Mouse (Mus musculus) thymus, postnatal 36 days (tissue): ENCODE results near the gene Ugt1a5.

ENCODE experiments used
- DNase-seq, 2 experiments: peaks; one replicate each; pipeline ENCODE4 v3.0.0; 2022; ENCODE audit warnings: mixed read lengths in 2 of 2

Gene Ugt1a5

DNA sequence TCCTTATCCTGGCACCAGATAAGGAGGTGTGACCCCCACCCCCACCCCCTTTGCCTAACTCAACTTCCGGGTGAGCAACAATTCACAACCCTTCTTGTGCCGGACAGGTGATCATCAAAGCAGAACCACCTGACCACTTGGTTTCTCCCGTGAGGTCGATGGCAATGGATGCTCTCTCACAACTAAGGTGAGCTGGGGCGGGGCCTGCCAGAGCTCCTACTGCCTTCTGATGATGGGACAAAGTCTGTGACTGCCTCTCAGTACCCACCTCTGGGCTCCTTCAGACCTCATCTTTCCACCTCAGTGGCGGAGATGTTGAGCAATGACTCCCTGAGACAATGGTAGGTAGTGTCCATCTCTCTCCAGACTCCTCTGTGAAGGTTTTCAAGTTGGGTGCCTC lies 80.1 kb downstream of the Ugt1a5 start:
- DNase-seq, result no peak

DNA sequence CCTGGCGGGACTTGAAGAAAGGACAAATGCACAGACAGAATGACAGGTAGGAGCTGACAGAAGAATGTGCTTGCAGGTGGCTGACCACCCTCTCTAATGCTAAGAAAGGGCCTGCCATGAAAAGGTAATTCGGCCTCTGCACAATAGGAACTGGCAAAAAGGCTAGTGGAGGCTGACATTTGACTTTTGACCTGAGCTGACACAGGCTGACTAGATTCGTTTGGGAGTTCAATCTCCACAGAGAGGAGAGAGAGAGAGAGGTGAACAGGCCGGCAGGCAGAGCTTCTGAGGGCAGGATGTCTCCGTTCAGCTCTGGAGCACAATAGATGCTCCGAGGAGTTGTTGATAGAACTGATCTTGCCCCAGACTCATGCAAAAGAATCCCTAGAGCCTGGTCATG lies 80.6 kb downstream of the Ugt1a5 start:
- DNase-seq, result no peak

DNA sequence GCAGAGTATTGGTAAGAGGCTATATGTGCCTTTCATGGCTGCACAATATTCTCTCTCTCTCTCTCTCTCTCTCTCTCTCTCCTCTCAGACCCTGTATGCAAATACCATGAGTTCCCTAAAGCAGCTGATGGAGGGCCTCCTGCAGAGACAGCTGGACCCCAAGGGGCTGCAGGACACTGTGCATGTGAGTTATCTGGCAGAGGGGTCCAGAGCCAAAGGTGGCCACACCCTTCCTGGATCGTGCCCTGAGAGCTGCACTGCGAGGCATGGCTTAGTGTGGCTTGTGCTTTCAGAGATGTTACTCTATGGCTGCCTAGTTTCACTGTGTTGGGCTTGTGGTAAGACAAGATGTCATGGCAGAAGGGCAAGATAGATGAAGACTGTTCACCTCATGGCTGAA lies 81.8 kb downstream of the Ugt1a5 start:
- DNase-seq, result no peak

DNA sequence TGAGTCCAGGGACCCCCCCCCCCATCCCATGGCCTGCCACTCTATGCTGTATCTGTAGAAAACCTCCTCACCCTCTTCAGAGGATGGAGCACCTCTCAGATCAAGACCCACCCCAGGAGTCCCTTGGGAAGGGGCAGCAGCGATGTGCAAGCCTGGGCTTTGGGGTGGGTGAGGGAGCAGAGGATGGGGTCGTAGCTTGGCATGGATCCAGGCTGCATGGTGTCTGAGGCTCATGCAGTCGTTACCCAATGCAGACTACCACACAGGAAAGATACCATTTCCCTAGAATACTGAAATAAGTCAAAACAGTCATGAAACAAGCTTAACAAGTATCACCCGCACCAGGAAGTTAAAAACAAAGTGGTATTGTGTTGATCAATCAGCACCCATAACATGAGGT lies 82.8 kb downstream of the Ugt1a5 start:
- DNase-seq, result no peak

DNA sequence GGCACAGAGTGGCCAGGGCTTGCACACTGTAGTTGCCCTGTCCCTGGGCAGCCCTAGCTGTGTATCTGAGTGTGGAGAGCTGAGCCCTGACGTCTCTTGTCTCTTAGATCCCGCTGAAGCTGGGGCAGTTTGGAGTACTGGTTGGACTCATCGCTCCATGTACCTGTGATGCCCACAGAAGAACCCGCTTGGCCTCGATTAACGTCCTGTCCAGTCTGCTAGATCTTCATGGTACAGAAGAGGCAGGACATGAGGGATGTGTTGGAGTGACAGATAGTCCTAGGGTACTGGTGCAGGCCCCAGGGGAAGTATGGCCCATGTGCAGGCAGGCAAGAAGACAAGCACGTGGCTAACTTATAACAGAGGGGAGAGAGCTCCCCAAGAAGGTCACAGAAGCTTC lies 83.8 kb downstream of the Ugt1a5 start:
- DNase-seq, result no peak

DNA sequence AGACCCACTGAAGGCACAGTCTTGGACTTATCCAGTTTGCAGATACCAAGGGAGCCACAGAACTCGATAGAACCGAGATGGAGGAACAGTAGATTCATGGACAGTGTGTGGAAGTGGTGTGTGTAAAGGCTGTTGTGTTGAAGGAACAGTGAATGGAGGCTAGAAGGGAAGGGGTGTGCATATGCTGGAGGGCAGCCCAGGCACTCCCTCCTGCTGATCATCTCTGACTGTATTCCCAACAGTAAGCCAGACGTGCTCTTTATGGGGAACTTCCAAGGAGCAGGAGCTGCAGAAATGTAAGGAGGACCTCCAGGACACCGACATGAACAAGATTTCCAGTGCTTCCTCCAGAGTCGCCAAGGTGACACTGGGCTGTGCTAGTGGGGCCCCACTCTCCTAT lies 84.2 kb downstream of the Ugt1a5 start:
- DNase-seq, result no peak

DNA sequence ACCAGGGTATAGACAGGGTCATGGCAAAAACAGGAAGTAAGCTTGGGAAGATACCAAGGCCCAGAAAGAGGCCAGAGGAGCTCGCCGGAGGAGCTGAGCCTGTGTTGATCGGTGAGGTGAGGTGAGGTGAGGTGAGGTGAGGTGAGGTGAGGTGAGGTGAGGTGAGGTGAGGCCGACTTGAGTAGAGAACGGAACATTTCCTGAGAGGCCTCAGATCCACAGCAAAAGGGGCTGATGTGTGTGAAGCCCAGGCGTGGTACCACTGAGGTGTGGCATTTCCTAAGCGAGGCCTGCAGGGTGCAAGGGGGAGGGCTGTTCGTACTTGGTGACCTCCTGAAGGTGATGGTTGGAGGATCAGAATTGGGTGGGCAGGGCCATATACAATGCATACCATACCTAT lies 87.3 kb downstream of the Ugt1a5 start:
- no peak for DNase-seq

DNA sequence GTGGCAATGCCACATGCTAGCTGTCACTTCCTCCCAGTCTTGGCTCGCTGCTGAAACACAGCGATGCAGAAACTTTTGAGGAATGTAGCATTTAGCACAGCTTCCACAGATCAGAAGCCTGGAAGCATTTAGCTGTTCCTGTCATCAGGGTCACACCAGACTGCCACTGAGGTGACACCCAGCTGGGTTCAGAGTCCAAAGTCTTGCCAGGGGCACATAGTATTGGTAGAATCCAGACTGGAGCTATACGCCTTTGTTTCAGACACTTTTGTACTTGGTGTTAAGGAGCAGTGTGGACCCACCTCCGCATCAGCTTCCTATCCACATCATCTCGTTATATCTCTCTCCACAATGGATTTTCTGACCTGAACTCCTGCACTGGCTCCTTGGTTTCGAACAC lies 87.7 kb downstream of the Ugt1a5 start:
- no peak for DNase-seq

DNA sequence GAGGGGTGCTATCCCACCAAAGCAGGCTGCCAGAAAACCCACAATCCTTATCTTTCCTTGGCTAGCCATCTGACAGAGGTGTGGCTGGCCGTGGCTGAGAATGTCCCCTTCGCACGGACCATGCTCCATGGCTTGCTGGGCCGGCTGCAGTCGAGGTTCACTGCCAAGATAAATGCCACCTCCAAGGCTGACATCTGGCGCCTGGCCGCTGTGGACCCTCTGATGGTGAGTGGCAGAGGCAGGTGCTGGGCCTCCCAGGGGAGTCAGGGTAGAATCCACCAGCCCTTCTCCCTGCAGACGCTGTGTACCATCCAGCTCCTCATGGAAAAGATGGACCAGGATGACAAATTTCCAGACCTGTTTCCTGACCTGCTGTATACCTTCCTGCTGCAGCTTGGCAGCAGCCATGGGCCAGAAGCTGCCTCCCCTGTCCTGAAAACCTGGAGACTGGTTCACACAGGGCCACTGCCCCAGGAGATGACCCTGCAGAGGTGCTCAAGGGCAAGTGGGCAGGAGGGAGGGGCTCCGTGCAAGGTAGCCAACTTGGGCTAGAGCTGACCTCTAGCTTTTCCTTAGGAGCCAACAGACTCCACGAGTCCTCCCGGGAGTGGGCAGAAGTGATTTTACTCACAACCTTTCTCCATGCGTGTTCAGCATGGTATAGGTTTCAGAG lies 89.1 kb downstream of the Ugt1a5 start:
- DNase-seq, result no peak

DNA sequence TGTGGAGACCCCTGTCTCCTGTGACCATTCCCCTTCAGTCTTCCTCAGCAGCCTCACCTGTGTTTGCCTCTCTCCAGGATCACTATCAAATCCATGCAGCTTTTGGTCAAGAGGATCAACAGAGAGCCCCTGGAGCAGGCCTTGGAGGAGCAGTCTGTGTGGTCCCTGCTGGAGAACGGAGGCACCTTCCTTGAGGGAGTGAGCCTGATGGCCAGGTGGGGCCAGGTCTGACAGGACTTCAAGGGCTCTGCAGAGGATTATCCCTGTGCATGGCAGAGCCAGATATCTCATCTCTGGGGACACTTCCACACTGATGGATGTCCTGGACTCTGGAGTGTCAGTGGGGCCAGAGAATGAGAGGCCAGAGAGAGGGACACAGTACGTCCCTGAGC lies 89.7 kb downstream of the Ugt1a5 start:
- no peak for DNase-seq

DNA sequence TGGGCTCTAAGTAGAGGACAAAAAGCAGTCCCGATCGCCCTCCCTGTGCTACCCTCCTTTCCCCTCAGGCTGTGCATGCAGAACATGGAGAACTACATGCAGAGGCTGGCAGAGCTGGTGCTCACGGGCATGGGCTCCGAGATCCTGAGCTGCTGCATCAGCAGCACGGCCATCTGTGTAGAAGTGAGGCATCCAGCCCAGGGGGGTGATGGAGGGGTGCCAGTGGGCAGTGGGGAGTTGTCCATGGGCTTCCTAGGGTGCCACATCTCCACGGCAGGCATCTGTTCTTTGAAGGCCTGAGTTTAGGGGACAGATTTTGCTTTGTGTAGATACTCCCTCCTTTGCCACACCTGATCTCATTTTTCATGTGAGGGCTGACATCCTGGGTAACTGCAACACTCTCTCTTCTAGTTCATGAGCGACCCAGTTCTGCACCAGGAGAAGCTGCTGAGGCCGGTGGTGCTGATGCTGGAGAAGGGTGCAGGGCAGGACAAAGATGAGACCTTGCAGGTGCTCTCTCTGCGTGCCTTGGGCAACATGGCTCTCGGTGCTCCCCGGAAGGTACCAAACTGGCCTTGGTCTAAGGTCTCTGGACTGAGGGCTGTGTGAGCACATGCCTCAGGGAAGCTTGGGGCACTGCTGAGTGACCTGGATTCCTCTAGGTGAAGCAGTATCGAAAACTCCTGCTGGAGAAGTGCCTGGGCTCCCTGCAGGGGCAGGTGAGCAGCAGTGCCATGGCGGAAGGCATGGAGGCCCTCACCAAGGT lies 90.4 kb downstream of the Ugt1a5 start:
- DNase-seq, result no peak

DNA sequence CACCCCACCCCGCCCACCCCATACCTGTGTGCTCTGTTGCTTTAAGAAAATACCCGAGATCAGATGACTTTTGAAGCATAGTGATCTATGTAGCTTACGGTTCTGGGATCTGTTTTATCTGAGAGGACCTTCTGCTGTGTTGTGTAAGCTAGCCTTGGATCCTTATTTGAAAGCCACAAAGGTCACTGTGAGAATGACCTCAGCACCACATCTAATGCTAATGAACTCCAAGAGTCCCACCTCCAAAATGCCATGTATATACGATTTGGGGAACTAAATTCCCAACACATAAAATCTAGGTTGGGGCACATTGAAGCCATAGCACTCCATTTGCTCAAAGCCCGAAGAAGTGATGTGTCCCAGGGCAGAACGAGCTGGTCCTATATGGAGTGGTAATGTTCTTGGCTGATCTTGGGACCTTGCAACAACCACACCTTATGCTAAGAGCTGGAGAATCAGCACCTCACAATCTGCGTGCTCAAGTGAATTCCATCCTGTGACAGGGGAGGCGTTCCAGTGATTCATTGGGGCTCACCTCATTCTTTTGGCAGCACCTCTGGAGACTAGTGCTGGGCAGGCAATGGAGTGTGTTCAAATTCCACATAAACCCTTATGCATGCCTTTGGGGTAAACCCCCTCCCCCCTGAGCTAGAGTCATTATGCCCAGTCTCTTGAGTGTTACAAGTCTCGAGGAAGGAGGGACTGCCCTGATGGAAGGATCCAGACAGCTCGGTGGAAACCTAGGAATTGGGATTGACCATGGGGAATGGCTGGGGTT lies 91.3 kb downstream of the Ugt1a5 start:
- no peak for DNase-seq

DNA sequence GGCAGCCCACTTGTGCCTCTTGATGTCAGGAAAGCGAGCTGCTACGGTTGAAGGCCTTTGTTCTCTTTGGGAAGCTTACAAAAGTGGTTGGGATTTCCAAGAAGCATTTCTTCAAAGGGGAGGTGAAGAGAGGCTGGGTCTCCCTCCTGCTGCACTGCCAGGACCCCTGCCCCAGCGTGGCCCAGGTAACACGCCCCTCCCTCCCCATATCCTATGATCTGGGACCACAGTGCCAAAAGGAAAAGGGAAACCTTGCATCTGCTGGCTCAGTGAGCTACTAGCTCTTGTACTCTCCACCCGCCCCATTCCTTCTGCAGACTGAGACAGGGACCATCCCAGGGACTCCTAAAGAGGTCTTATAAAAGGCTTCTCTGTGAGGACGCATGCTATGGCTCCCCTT lies 91.9 kb downstream of the Ugt1a5 start:
- DNase-seq, result no peak

DNA sequence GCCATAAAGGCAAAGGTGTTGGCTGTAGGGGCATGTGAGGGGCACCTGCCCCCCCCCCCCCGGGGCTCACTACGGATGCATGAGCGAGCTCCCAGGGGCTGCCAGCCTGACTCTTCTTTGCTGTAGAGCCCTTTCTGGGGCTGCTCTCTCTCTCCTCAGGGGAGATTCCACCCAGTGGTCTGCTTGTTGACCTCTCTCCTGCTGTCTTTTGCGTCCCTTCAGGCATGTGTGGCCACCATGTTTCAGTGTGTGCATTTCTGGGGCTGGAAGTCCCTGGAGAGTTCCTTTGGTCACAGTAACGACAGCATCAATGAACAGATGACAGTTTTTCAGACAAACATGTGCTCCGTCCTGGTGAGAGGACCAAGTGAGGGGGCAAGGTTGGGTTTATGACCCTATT lies 92.5 kb downstream of the Ugt1a5 start:
- no peak for DNase-seq

DNA sequence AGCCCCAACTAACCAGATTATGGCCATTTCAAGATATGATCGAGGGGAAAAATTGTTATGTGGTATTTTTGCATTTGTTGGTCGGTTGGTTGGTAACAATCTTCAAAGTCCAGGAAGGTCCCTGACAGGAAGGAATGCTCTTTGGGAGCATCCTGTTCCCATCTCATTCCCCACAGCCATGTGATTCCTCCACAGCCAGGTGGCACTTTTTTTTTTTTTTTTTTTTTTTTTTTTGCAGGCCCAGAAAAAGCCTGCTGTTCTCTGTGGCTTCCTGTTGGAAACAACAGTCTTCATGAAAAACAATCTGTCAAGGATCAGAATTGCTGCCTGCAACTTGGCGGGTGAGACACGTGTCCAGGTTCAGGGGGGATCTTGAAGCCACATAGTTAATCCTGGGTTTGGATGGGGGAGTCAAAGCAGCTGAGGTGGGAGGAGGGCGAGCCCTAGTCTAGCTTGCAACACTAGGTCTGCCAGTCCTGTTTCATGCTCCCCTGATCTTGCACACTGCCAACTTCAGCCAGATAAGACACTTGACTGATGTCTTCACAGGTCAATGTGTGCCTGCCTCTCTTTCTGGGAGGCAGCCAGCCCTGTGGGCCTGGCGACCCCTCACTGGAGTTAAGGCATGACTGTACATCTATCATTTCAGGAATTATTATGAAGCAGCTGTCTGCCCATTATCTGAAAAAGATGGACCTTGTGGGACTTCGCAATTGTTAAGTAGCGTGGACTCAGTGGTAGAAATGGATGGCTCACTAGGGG lies 93.2 kb downstream of the Ugt1a5 start:
- DNase-seq, result no peak

DNA sequence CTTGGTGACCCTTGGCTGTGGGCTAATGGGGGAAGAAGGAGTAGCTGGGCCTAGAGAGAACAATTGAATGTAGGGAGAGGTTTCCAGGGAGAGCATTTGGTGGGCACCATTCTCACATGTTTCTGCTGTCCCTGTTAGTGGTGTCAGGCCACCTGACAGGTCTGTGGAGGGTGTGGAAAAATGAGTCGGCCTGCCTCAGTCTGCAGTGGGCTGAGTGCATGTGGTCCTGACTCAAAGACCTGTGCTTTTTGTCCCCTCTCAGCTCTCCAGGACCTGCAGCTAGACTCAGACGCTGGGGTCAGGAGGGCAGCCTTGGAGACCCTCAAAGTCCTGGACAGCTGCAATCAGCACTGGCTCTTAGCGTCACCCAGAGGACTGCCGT lies 93.8 kb downstream of the Ugt1a5 start:
- DNase-seq, result no peak

DNA sequence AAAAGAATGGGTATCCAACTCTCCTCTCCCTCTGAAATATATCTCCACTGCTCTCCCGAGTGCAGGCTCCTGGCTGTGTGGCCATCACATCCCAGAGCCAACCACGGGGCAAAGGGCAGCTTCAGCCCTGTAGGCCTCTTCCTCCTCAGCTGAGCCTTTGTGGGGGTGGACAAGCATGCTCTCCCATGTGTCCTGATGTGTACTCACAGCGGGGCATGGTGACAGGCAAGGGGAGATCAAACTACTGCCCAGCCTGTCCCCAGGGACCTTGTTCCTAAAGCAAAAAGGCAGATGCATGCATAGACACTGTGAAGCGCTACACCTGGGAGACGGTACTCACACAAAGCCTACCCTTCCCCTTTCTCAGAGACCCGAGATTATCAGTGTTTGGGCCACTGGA lies 94.3 kb downstream of the Ugt1a5 start:
- no peak for DNase-seq

DNA sequence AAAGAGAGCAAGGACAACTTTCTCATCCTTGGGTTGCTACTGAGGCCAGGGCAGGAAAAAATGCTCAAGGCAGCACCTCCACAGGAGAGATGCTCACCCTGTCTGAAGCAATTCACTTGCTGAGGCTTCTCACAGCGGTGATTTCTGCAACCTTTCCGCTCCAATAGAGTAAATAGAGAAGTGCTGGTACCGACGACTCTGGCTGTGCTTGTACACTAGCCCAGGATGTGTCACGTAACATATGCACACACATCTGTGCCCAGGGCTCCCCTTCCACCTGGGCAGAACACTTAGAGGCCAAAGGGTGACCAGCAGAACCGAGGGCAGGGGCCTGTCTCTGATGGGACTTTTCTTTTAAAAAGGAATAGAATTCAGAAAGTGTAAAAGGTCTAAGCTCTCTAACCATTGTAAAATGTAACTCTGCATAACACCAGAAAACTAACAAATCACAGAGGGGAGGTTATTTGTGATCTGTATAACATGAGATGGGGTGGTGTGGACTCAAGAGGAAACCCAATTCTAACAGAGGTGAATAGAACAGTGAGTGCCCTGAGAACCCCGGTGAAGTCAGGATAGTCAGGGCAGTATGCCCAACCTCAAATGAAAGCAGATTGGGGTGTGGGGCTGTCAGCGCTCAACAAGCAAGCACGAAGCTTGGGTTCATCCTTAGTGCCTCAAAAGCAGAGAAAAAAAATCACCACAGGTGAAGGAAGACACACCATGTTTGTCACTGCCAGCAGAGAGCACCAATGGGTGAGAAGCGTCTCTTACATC lies 95.0 kb downstream of the Ugt1a5 start:
- DNase-seq, result no peak

DNA sequence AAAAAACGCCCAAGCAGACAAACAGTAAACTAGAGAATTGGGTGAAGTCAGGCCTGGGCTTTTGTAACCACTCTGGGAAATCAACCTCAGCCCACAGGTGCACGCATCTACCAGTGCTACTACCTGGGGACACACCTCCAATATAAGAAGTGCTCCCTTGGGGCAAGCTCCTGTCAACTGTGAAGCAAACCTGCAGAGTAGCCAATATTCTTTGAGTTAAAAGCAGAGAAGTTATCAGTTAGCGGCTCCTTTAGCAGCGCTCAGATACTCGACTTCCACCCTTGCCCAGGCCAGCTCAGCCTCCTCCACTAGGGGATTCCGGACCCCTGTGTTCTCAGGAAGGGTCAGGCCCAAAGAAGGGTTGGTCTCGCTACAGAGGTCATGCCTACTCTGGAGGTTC lies 95.9 kb downstream of the Ugt1a5 start:
- no peak for DNase-seq

DNA sequence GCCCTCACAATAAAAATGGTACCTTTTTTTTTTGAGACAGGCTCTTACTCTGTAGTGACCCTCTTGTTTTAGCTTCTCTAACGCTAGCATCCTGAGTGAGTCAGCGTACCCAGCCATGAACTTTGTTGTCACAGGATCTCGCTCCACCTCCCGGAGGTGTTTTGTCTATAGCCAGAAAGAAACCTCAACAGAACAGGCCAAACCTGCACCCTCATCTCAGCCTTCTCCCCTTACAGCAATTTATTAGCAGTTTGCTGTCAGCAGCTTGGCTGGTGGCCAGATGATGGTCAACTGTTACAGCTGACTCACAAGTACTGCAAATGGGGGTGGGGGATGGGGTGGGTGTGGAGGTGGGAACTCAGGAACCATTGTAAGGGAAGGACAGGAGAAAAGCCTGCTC lies 96.4 kb downstream of the Ugt1a5 start:
- no peak for DNase-seq

DNA sequence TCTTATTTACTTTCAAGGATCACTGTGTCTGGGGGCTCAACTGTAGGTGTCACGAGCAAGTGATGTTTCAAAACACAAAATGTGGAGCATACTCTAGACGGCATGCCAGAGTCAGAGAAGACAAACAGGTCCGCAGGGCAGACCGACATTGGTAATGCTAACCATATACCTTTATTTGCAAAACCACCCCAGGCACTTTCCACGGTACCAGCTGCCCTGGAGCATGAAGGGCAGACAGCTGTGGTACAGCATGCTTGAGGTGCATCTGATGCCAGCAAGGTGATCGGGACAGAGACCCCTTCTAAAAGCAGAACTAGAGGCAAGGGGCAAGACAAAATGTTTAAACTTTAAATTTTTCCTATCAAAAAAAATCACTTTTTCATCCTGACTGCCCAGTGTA lies 97.1 kb downstream of the Ugt1a5 start:
- DNase-seq, result no peak

DNA sequence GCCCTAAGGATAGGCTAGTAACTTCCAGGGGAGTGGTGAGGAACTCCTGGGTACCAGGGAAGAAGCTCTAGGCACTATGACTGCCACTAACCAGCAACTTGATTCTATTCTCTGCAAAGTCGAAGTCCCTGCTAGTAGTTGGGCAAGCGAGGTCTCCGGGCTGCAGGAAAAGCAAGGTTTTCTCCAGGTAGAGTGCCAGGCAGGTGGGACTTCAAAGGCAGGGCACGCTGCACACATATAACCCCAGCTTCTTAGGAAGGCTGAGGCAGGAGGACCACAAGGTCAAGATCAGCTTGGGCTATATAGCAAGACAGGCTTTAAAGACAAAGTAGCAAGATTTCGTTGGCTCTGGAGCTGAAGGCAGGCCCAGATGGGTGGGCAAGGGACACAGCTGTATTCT lies 98.0 kb downstream of the Ugt1a5 start:
- no peak for DNase-seq
